ENCODE assay signal across 16 mouse cellular contexts in genomic region chr13:52031465-52031864, GRCm38 (mm10).
DNase-seq lines count a peak whose midpoint lies in the region; ATAC-seq and TF ChIP-seq lines count a peak whose summit lies in the region.
"Had no signal": no experiment of that assay in that cellular context is flagged by ENCODE, and none has a peak within 500 bp of the region (broad histone marks: within the 10 kb centered on the region; RNA-seq: fewer than 3 reads in every experiment).

No protein-coding gene starts in this region.

- peak; percentile 8 for DNase-seq in lung, postnatal 0 days (ENCODE audit: low spot score)
- DNase-seq in lung, postnatal 14 days, result no peak
- peak; percentile 79 for DNase-seq in kidney, postnatal 0 days (ENCODE audit: low spot score)
- DNase-seq in frontal cortex, postnatal 25 days (ENCODE audit: low spot score in 2 of 2), result no peak
- DNase-seq in c-Kit-positive CD71-positive TER-119-positive erythroid progenitor cells, embryonic 14.5 days (ENCODE audit: low spot score), result no peak
- DNase-seq: cerebellum, adult 11 months; cerebellum, postnatal 14 days had no signal

- H3K4me1 ChIP-seq in lung, postnatal 0 days (ENCODE audit: insufficient read depth, low read depth, low read length), result no peaks in the 10 kb centered on the region
- peaks cover 20% of the 10 kb centered on the region for H3K4me1 ChIP-seq in bone marrow macrophage, adult 2 months (ENCODE audit: control insufficient read depth, insufficient read depth, low read length)
- H3K4me1 ChIP-seq in kidney, postnatal 0 days (replicated peaks; ENCODE audit: insufficient read depth, low read length), result 0 out of 2 replicates have a peak, but pooled peaks cover 3% of the 10 kb centered on the region
- H3K4me1 ChIP-seq: forebrain, embryonic 15.5 days had no signal

- no peak for ATAC-seq in lung, postnatal 0 days
- 0 out of 2 replicates have a peak, but pooled peaks have one; percentile 11 for ATAC-seq in kidney, postnatal 0 days (replicated peaks; ENCODE audit: low FRiP score, low read depth)
- ATAC-seq in neutrophil, adult 5-6 weeks (ENCODE audit: extremely low read depth, insufficient number of reproducible peaks, low FRiP score, poor library complexity, severe bottlenecking), result peak; percentile 25; the same call in 1 of the 2 replicates
- ATAC-seq: CD4-positive, CD25-positive, alpha-beta regulatory T cell, adult 4 months; forebrain, embryonic 15.5 days had no signal

- H3K4me2 ChIP-seq in lung, postnatal 0 days (replicated peaks; ENCODE audit: low read depth, low read length), result no peak overlapping the region
- H3K4me2 ChIP-seq in kidney, postnatal 0 days (ENCODE audit: low read length), result no peak overlapping the region
- H3K4me2 ChIP-seq: forebrain, embryonic 15.5 days; neural tube, embryonic 15.5 days had no signal

- TF ChIP-seq CTCF in lung, postnatal 0 days (IDR thresholded peaks at IDR 0.05), result no peak
- no peak for TF ChIP-seq CTCF in bone marrow macrophage, adult 2 months (IDR thresholded peaks at IDR 0.05; ENCODE audit: low read depth, low read length)
- TF ChIP-seq CTCF in kidney, postnatal 0 days (IDR thresholded peaks at IDR 0.05; ENCODE audit: low read depth), result no peak

- TF ChIP-seq EP300 in lung, postnatal 0 days (IDR thresholded peaks at IDR 0.05), result no peak

- no peaks in the 10 kb centered on the region for H3K36me3 ChIP-seq in lung, postnatal 0 days (ENCODE audit: insufficient read depth, low read length)
- no peaks in the 10 kb centered on the region for H3K36me3 ChIP-seq in kidney, postnatal 0 days (ENCODE audit: insufficient read depth, low read length)
- H3K36me3 ChIP-seq: forebrain, embryonic 15.5 days; midbrain, embryonic 10.5 days; neural tube, embryonic 15.5 days had no signal

- no peaks in the 10 kb centered on the region for H3K27me3 ChIP-seq in lung, postnatal 0 days (replicated peaks; ENCODE audit: insufficient read depth, low read length)
- no peaks in the 10 kb centered on the region for H3K27me3 ChIP-seq in kidney, postnatal 0 days (ENCODE audit: insufficient read depth, low read length)
- H3K27me3 ChIP-seq: forebrain, embryonic 15.5 days; neural tube, embryonic 15.5 days had no signal

- H3K9ac ChIP-seq in lung, postnatal 0 days (replicated peaks; ENCODE audit: low read depth), result no peak overlapping the region
- H3K9ac ChIP-seq in kidney, postnatal 0 days (ENCODE audit: low read depth, low read length), result no peak overlapping the region
- H3K9ac ChIP-seq: forebrain, embryonic 15.5 days; liver, embryonic 14.5 days; neural tube, embryonic 15.5 days had no signal

- no peak overlapping the region for H3K27ac ChIP-seq in lung, postnatal 0 days (ENCODE audit: low read length)
- H3K27ac ChIP-seq in bone marrow macrophage, adult 2 months (ENCODE audit: insufficient read depth, low read depth, low read length), result peak overlapping the region; percentile 17; the same call in 1 of the 2 replicates
- no peak overlapping the region; the same call in 1 of the 2 replicates for H3K27ac ChIP-seq in kidney, postnatal 0 days
- H3K27ac ChIP-seq: forebrain, embryonic 15.5 days; liver, embryonic 14.5 days; midbrain, embryonic 10.5 days; neural tube, embryonic 15.5 days; stomach, postnatal 0 days had no signal

- 63% methylated on average over 5 of the region's 5 CpGs for WGBS in lung, postnatal 0 days
- 16% methylated on average over 5 of the region's 5 CpGs for WGBS in kidney, postnatal 0 days

- no peak for TF ChIP-seq POLR2A in bone marrow macrophage, adult 2 months (IDR thresholded peaks at IDR 0.05; ENCODE audit: borderline replicate concordance, low read depth, low read length)

- no peak overlapping the region for H3K4me3 ChIP-seq in lung, postnatal 0 days (ENCODE audit: low read depth, low read length)
- no peak overlapping the region for H3K4me3 ChIP-seq in bone marrow macrophage, adult 2 months (ENCODE audit: insufficient read depth, low read length)
- H3K4me3 ChIP-seq in kidney, postnatal 0 days (replicated peaks; ENCODE audit: low read depth, low read length), result no peak overlapping the region
- H3K4me3 ChIP-seq: forebrain, embryonic 15.5 days; midbrain, embryonic 10.5 days; myocyte; neural tube, embryonic 15.5 days had no signal

- H3K9me3 ChIP-seq in lung, postnatal 0 days (ENCODE audit: low read length), result no peaks in the 10 kb centered on the region
- H3K9me3 ChIP-seq in kidney, postnatal 0 days (replicated peaks; ENCODE audit: low read length), result no peaks in the 10 kb centered on the region
- H3K9me3 ChIP-seq: forebrain, embryonic 15.5 days; midbrain, embryonic 10.5 days; neural tube, embryonic 15.5 days had no signal

Comparison
In these comparisons a context has a peak if more than half of its experiments do, and no peak if none do; other contexts are left out.
1. DNase-seq: peak in lung, postnatal 0 days (single experiment) and kidney, postnatal 0 days (single experiment); none in lung, postnatal 14 days (single experiment), frontal cortex, postnatal 25 days (0 of 2) and c-Kit-positive CD71-positive TER-119-positive erythroid progenitor cells, embryonic 14.5 days (single experiment).